Mouse (Mus musculus) retina, postnatal 7 days (tissue): ENCODE data around the gene Uqcrq.
"Not testable (repeated sequence)": the region's sequence is repeated elsewhere in the genome, so short reads cannot be mapped to it uniquely, and the experiment has no call there.

Experiments used
- DNase-seq: peaks from one replicate; pipeline ENCODE4 v3.0.0-alpha.2; 2012; ENCODE audit warnings: low read depth, low spot score

Uqcrq gene

DNA sequence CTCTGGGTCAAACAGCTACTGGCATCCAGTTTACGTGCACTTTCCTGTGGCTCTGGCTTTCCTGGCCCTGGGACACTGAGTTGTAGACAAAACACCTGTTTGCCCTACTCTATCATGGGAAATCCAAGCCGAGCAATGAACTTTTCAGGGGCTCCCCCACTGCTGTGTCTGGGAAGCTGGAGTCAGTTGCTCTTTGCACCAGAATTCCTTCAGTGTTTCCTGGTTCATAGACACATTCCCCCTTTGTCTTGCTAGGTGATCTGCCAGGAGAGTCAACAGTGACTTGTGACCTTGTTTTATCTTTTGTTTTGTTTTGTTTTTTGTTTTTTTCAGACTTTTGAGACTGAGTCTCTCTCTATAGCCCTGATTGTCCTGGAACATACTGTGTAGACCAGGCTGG, 20.7 kb upstream of the Uqcrq start:
- no peak for DNase-seq

DNA sequence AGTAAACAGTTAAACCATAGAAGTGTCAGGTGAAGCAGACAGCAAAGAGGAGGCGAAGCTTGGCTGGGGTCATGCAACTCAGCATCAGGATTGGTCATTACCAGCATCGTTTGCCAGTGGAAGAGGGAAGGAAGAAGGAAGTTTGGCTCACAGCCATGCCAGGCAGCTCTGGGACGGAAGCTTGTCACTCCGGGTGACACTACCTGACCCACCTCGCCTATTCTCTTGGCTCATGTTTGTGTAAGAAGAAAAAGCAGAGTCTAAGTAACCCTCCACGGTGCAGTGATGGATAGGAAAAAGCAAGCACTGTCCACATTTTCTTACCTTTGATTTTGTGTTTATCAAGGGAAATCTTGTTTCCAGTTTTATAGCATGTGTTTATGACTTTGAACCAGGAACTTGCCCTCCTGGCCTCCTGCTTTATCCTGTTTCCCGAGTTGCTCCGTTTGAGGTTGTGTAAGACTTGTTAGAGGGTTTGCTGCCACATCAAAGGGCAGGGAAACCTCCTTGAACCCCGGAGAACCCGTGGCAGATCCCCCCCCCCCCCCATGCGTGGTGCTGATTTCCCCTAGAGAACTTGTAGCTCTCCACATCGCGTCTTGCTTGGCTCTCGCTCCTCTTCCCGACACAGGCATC, 19.6 kb upstream of the Uqcrq start:
- no peak for DNase-seq

DNA sequence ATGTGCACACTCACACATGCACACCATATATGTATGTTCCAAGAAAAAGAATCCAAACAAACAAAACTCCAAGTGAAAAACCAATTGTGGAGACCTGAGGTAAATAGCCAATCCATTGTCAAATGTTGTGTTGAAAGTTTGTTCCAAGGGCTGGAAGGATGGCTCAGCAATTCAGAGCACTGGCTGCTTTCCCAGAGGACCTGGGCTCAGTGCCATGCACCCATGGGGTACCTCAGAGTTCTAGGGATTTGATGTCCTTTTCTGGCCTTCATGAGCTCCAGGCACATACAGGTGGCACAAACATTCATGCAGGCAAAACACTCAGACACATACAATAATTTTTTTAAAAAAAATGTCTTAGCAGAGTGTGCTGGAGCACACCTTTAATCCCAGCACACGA, 17.9 kb upstream of the Uqcrq start:
- no peak for DNase-seq

DNA sequence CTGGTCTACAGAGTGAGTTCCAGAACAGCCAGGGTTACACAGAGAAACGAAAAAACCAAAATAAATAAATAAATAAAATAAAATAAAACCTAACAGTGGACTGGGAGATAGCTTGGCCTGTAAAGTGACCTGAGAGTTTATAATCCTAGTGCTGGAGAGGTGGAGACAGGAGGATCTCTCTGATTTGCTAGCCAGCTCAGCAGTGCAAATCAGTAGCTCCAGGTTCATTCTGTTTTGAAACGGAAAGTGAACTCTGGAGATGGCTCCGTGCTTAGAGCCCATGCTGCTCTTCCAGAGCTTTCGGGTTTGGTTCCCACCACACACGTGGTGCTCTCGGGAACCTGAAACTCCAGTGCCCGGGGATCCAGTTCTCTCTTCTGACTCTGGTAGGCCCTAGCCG, 17.4 kb upstream of the Uqcrq start:
- no peak for DNase-seq

DNA sequence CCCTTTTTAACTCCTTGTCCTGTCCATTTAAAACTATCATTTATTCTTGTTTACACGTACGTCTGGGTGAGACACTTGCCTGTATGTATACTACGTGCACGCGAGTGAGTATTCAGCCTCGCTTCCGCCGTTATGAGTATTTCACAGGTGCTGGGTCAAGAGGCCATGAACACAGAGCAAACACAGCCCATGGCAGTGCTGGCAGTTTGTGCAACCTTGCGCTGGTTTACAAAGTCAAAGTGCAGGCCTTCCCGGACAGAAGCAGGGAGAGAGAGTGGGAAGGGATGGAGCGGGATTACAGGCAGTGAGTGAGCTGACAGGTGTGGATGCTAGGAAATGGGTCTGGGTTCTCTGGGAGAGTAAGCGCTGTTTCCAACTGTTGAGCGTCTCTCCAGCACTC, 15.6 kb upstream of the Uqcrq start:
- no peak for DNase-seq

DNA sequence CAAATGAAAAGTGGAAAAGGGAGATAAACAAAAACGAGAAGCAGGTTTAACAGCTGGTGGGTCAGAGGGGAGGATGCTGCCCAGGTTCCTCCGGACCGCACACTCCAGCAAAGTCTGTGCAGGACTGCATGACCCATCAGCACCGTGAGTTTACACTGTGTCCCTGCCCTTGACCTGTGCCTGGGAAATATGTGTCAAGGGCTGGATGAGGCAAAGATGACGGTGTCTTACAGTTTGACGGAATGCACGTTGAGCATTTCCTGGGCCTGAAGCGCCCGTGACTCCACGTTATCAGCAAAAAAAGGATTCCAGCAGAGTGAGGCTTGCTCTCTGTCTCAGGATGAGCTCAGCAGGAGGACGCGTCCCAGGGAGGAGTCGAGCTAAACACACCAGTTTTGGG, 14.9 kb upstream of the Uqcrq start:
- DNase-seq = no peak

DNA sequence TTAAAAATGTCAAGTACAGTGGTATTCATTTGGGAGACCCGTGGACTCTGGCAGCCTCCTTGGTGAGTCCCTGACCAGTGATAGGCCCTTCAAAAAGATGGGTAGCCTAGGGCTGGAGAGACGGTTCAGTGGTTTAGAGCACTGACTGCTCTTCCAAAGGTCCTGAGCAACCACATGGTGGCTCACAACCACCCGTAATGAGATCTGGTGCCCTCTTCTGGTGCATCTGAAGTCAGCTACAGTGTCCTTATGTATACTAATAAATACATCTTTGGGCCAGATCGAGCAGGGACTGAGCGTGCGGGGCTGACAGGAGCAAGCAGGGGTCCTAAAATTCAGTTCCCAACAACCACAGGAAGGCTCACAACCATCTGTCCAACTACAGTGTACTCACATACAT, 13.2 kb upstream of the Uqcrq start:
- DNase-seq = no peak

DNA sequence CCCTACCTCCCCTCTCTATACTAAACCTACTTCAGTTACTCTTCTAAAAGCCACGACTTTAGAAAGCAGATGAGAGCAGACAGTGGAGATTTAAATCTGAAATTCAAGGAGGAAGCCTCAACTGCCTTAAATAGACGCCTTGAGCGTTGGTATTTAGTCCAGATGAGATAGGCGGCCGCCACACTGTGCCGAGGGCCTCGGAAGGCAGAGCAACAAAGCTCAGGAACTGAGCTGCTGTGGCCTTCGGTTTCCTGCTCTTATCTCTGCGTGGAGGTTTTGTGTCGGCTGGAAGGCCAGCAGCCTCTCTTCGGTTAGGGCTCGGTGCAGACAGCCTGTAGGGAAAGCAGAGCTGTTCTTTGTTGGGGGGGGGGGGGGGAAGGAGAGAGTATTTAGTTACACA, 11.3 kb upstream of the Uqcrq start:
- no peak for DNase-seq

DNA sequence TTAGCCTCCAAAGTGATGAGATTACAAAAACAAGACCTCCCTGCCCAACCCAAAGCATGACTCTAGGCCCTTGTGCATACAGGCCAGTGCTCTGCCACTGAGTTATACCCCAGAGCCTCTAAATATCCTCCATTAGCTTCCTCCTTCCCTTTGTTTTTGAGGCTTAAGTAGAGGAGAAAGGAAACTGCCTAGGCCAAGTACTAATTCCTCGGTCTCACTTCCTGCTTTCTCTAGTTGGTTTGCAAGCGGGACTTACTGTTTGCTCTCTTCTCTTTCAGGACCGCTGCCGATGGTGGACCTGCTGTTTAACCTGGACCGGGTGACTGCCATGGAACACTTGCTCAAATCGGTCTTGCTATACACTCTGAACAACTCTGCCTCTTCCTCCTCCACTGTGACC, 5.7 kb upstream of the Uqcrq start:
- DNase-seq = no peak

DNA sequence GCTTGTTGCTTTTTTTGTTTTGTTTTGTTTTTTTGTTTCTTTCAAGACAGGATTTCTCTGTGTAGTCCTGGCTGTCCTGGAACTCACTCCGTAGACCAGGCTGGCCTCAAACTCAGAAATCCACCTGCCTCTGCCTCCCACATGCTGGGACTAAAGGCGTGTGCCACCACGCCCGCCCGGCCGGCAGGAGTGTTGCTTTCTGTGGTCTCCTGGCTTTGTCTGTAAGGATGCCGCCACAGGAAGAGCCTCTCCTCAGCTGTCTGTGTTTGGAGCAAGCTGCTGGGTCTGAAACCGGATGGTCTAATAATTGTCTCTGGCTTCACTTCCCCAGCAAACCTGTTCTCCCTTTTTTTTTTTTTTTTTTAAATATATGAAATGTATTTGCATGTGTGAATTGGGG, 4.9 kb upstream of the Uqcrq start:
- no peak for DNase-seq

DNA sequence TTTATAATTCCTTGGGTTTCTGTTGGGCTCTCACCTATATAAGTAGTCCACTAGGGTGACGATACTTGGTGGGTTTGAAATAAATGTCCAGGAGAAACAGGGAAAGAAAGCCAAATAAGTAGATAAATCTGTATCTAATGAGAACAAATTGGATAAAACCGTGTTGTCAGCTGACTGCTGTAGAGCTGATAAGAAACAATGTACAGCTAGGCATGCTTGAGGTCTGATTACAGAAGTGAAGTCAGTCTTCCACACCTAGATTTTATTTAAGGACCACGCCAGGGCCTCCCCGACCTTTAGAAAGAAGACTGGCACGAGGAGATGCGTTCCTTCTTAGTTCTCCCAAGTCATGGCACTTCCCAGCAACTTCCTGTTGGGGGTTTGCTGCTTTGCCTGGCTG, 2.4 kb upstream of the Uqcrq start:
- no peak for DNase-seq

DNA sequence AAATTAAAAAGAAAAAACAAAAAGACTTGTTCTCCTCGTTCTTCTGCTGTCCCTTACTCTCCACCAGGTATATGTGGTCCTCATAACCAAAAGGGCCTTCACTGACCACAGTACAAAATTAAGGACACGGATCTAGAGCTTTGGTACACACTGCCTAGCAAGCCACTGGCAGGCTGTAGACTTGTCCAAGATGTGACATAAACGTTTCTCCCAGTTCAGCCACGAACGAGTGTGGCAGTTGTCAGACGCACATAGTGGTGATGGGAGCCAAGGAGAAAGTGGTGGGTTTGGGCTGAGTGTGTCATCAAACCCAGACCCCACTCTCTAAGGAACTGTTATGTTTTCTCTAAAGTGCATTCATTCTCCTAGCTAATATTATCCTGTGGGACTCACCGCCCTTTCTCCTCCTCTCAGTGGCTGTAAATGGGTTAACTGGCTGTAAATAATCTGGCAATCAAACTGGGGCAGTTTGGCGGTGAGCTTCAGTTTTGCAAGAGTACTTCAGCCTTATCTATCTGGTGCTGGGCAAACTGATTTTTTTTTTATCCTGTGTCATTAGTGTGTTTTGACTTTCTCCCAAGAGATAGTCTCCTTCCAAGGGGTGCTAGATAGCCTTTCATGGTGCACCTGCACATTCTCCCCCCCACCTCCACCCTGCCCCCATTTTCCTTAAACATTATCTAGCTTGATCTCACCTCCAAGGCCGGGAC, 871 bp upstream of the Uqcrq start:
- no peak for DNase-seq

DNA sequence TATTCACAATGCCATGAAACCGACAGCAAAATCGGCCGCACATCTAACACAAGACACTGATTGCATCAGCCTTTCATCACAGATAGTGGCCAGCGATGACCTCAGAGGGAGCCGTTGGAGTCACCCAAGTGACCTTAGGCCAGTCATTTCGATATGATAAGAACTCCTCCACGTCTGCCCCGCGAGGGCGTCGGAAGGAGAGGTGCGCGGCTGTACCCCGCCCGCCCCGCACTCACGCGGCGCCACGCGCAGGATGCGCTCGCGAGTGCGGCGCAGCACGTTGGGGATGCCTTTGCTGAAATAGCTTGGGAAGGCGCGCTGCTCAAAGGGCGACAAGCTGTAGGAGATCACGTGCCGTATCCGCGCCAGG, 346 bp downstream of the Uqcrq start:
- no peak for DNase-seq

DNA sequence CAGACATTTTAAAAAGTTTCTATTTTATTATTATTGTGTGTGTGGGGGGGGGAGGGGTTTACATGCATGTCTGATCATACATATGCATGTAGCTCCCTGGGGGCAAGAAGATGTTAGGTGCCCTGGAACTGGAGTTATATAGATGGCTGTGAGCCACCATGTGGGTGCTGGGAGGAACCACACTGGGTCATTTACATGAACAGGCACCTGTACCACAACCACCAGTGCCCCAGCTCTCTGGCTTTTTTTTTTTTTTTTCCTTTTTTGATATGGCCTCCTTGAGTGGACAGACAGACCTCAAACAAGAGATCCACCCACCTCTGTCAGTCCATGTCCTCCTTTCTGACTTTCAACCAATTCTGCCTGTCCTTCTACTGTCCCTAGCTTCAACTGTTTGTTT, 1.4 kb downstream of the Uqcrq start:
- DNase-seq = no peak

DNA sequence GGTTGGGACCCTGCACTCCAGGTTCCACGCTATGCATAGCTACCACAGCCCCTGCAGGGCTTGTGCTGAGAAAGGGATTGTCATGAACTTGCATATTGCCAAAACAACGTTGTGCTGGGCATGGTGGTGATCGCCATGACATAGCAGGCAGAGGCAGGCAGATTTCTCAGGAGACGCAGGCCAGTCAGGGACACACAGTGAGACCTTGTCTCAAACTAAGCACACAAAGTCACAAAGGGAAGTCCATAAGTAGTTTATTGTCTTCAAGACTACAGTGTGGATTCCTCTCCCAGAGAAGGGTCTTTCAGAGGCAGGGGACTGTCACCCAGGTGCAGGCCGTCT, 1.9 kb downstream of the Uqcrq start:
- no peak for DNase-seq

DNA sequence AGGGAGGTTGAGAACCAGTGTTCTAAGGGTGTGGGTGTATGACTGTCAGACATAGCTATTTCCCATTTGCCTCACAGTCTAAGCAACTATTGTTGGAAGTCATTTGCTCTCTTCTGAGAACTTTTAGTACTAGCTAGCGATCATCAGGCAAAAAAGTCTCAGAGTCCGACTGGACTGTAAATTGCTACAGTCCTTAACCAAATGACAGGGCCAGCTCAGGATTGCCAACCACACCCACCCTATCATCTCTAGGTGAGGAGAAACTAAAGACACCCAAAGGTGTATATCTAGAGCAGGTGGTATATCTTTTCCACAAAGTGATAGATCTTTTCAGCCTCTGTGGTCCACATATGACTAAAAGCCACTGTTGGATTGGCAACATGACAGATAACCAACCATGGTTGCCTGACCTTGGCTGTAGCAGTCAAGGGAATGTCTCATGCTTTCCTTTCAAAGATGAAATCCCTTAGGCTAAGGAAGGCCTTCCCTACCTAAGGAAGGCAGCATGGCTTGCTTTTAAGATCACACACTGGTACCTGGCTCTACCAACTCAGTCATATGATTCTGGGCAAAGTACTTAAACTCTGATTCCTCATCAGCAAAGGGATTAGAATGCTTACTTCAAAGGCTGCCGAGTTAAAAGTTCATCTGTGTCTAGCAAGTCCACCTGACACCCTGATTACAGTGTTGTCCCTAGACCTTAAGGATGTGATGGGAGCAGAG, 2.5 kb downstream of the Uqcrq start:
- no peak for DNase-seq

DNA sequence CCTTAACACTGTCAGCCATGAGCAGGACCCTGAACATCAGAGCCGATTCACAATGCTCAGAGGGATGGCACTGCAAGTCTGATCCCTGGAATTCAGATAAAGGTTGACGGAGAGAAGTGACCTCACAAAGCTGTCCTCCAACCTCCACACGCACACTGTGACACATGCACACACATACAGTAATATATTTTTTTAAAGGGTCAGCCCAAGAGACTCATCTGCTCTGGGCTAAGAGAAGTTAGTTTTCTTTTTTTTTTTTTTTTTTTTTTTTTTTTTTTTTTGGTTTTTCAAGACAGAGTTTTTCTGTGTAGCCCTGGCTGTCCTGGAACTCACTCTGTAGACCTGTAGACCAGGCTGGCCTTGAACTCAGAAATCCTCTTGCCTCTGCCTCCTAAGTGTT, 3.7 kb downstream of the Uqcrq start:
- not testable (repeated sequence) for DNase-seq

DNA sequence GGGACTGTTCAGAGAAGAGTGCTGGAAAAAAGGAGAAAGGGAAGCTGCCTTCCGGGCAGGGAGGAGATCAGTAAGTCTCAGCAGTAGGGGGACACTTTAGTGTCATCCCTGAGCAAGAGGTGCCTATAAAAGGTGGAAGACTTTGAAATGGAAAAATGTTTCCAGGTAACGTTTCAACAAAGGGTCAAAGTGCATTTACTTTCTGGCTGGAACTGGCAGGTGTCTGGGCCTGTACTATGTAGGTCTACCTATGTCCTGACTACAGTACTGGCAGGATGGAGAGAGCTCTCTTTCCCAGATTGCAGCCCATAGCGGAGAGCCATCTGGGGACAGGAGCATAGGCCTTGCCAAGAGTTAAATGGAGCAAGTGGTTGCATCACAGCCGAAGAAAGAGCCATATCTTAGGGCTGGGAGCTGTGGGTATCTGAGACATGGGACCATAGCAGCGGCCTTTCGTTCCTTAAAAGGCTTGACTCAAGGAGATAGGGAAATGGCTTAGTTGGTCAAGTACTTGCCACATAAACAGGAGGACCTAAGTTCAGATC, 4.8 kb downstream of the Uqcrq start:
- DNase-seq = no peak

DNA sequence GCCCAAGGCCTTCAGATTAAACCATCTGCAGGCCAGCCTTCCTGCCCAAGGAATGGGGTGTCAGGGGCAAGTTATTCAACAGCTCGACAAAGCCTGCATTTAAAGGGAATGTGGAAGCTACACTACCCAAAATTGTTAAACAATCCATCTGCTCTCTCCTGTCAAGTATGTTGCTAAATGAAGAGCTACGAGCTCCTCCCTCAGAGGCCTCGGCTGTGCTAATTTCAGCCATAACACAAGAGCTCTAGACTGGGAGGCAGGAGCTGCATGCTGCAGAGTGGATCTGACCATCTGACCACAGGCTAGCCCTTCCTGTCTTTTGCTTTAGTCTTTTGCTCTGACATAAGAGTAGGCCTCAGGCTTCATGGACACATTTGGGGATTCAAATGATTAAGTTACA, 5.4 kb downstream of the Uqcrq start:
- no peak for DNase-seq

DNA sequence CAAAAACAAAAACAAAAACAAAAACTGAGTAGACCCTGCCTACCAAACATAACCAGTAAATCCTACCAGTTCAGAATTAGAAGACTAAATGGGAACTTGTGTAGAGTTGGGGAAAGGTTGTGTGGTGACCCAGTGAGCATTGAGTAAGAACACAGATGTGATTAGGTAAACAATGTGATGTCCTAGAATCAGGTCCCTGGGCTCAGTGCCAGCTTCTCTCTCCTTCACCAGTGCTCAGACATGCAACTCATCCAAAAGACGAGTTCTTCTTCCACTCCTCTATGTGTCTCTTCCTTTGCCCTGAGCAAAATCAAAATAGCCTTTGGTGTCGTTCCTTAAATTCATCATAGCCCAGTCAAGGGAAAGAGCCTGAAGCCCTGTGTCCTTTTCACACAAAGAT, 5.8 kb downstream of the Uqcrq start:
- DNase-seq = no peak

DNA sequence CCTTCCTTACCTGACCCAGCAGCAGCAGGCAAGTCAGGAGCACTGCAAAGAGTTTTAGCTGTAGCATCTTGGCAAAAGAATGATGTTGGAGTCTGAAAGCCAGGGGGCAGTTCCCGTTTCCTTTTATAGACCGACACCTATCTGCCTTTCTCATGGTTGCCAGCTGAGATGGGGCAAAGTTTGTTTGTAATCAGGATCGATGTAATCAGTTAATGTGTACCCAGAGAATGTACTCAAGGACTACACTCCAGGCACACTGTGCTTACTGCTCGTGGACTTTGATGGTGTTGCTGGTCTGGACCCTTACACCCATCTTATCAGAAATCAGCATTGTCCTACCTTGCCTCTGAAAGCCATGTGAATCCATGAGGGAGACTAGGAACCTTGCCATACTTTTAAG, 7.6 kb downstream of the Uqcrq start, which contains the start of gene Leap2:
Gene Leap2, minus strand, starts transcription at position 135 of the 400 bp plus-strand sequence.
- no peak for DNase-seq

DNA sequence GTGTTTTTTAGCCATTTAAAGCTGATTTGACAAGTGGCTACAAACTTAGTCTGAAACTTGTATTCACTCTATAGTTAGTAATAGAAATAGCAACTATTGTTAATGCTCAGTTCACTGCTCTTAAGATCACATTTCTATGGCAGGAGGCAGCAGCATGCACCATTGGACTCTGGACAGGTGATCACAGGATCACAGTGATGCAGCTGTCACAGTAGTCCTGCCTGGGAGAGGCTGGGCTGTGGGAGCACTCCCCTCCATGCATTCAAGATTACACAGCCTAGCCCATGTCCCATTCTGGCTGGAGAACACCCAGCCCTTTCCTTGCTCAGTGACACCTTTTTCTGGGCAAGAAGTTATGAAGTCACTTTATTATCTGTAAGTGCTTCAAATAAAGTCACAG, 12.6 kb downstream of the Uqcrq start:
- no peak for DNase-seq

DNA sequence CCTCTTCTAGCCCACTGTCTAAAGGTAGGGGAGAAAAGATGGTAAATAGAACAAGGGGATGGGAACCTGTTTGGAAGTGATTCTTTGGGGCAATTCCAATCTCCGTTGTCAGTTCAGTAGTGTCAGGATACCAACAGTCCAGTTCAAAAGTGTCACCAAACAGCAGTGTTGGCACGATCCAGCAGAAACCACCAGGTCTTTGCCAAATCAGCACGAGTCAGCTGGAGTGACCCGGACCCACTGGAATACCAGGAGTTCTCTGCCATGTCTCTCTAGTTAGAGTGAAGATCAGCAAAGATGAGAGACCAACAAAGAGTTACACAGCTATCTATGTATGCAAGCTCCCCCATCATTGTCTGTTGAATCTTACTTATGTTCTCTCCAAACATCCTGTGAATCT, 16.8 kb downstream of the Uqcrq start:
- DNase-seq = no peak
